Mouse (Mus musculus): ENCODE measurements around the gene Dpf3.
A peak's percentile ranks its signal among the peaks of the same experiment; 100 is the strongest.

Gene Dpf3

GRCm38 (mm10) chr12:83487476-83487991 lies at the start of gene Dpf3:
TSS of gene Dpf3 (minus strand) at chr12:83487716.
- DNase-seq (ENCODE audit: low spot score), result peak; percentile 99

- DNase-seq (ENCODE audit: low spot score), result no peak
These were observed 48.5 kb upstream of the Dpf3 start for GRCm38 (mm10) chr12:83536039-83536438.

GRCm38 (mm10) chr12:83535428-83535827 lies 47.9 kb upstream of the Dpf3 start:
- DNase-seq (ENCODE audit: low spot score), result no peak

DNA sequence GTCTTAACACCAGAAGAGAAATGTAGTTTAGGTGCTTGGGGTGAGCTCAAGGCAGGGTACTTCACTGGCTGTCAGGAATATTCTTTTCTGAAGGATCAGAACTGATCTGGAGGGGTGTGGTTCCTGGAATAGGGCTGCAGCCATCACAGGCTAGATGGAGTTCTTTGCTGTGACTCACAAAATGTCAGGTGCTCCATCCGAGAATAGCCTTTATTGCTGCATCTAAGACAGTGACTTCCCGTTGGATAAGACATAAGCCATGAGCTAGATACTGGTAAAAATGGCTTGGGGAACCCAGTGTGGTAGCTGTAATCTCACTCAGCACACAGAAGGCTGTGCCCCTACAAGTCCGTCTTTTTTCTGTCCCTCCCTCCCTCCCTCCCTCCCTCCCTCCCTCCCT lies 46.7 kb upstream of the Dpf3 start:
- DNase-seq (ENCODE audit: low spot score), result no peak

- DNase-seq (ENCODE audit: low spot score), result no peak
These were observed 45.5 kb upstream of the Dpf3 start for GRCm38 (mm10) chr12:83532966-83533365.

DNA sequence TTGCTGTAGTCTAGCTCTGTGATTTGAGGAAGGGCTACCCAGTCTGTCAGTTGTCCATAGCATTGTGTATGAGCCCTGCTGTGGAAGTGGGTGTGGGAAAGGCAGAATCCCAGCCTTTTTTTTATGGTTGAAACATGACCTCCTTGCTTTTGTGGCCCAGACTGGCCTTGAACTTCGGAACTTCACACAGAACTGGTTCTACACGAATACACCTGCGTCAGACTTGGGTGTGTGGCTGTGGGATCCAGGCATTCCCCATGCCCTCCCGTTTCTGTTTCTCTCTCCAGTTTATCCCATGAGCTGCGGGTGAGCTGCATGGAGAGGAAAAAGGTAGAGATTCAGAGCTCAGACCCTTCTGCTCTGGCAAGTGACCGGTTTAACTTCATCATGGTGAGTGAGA lies 44.5 kb upstream of the Dpf3 start:
- no peak for DNase-seq (ENCODE audit: low spot score)

GRCm38 (mm10) chr12:83528665-83529064 lies 41.1 kb upstream of the Dpf3 start:
- DNase-seq (ENCODE audit: low spot score), result no peak

DNA sequence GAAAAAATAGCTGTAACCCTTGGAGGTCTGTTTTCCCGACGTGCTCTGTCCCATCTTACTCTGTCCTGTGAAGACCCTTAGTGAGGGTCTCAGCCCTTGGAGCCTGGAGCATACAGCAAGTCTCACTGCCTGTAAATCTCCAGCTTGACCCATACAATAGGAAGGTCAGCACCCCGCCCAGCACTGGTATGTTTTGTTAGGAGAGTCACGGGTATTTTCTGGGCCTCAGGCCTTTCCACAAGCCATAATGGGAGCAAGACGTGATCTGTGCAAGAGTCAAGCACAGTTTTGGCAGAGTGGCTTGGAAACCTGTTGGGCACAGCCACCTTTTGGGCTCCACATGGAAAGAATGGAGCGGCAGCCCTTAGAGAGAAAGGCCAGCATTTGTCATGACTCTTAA lies 40.3 kb upstream of the Dpf3 start:
- no peak for DNase-seq (ENCODE audit: low spot score)

- DNase-seq (ENCODE audit: low spot score), result no peak
These were observed 38.5 kb upstream of the Dpf3 start for GRCm38 (mm10) chr12:83525822-83526544.

- no peak for DNase-seq (ENCODE audit: low spot score)
These were observed 36.8 kb upstream of the Dpf3 start for GRCm38 (mm10) chr12:83524329-83524728.

DNA sequence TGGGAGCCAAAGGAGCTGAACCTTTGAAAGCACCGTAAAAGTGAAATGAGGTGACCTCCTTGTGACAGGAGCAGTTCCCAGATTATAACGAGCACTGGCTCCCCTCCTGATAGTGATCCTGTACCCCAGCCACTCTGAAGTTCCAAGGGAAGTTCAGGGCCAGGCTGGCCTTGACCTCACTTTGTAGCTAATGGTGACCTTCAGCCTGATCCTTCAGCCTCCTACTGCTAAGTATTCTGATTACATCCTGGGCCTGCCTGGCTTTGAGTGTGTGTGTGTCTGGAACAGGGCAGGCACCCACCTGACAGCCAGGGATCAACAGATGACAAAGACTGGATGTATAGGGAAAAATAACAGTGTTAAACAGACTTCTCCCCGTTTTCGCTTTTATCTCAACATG lies 36.4 kb upstream of the Dpf3 start:
- DNase-seq (ENCODE audit: low spot score), result no peak

DNA sequence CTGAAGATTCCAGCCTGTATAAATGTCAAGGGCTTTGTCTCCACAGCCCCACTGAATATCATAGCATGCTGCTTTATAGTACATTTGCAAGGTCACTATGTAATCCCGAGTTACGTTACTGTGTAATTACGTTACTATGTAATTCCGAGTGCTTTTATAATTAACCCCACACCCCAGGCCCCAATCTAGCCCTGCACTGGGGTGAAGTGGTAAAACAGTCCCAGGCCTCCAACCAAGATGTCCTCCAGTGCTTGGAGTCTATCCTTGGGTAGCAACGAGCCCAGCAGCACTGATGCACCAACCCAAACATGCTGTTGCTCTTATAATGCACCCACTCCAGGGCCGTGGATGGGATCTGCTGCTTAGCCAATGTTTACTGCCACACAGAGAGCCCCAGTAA lies 35.5 kb upstream of the Dpf3 start:
- DNase-seq (ENCODE audit: low spot score), result no peak

DNA sequence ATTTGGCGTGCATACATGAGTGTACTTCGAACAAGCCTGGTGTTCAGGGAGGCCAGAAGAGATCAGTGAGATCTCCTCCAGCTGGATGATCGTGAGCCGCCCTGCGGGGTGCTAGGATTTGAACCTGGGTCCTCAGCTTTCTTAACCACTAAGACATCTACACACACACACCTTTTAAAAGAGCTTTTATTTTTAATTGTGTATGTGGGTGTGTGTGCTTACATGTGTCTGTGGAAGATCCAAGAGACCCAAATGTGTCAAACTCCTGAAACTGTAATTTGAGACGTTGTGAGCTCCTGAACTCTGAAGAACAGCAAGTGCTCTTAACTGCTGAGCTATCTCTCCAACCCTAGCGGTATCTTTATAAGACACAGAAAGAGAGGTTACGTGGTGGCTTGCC lies 33.6 kb upstream of the Dpf3 start:
- DNase-seq (ENCODE audit: low spot score), result no peak

GRCm38 (mm10) chr12:83520311-83520890 lies 32.9 kb upstream of the Dpf3 start, which contains the start of gene Dcaf4:
TSS of gene Dcaf4 (plus strand) at chr12:83520466.
- DNase-seq (ENCODE audit: low spot score), result peak; percentile 97

GRCm38 (mm10) chr12:83517580-83517979 lies 30.1 kb upstream of the Dpf3 start:
- no peak for DNase-seq (ENCODE audit: low spot score)

GRCm38 (mm10) chr12:83514216-83514615 lies 26.7 kb upstream of the Dpf3 start:
- DNase-seq (ENCODE audit: low spot score), result no peak

- no peak for DNase-seq (ENCODE audit: low spot score)
These were observed 25.7 kb upstream of the Dpf3 start for GRCm38 (mm10) chr12:83513185-83513584.

- DNase-seq (ENCODE audit: low spot score), result no peak
These were observed 25.3 kb upstream of the Dpf3 start for GRCm38 (mm10) chr12:83512783-83513182.

- no peak for DNase-seq (ENCODE audit: low spot score)
These were observed 23.1 kb upstream of the Dpf3 start for GRCm38 (mm10) chr12:83510586-83510985.

- no peak for DNase-seq (ENCODE audit: low spot score)
These were observed 19.0 kb upstream of the Dpf3 start for GRCm38 (mm10) chr12:83506543-83506942.

DNA sequence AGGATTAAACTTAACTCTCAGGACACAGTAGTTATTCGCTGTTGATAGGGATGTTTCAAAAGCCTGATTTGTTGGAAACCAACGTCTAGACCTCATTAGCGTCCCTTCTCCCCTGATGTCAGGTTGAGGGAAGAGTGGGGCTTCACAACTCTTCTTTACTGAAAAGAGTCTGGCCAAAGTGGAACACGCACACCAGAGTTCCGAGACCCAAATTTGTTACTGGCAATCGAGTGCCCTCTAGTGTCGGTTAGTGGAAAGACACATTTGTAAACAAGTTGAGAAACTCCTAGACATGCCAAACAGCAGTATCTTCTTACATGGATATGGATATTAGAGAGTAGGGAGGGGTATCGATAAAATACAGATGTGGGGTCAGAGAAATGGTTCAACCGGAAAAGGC lies 14.7 kb upstream of the Dpf3 start:
- DNase-seq (ENCODE audit: low spot score), result peak; percentile 55

GRCm38 (mm10) chr12:83499256-83499655 lies 11.7 kb upstream of the Dpf3 start:
- no peak for DNase-seq (ENCODE audit: low spot score)

DNA sequence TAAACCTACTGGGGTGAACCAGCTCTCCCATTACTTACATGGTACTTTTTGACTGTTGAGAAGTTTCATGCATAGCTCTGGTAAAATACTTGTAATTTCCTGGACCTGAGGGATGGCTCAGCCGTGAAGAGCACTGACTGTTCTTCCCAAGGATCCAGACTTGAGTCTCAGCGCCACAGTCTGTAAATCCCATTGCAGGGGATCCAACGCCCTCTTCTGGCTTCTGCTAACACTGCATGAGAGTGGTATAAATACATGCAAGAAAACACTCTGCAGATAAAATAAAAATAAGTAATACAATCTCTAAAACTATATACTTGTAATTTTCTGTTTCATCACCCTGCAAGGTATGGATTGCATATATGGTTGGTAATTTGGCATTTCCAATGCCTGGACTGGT lies 10.4 kb upstream of the Dpf3 start:
- no peak for DNase-seq (ENCODE audit: low spot score)

DNA sequence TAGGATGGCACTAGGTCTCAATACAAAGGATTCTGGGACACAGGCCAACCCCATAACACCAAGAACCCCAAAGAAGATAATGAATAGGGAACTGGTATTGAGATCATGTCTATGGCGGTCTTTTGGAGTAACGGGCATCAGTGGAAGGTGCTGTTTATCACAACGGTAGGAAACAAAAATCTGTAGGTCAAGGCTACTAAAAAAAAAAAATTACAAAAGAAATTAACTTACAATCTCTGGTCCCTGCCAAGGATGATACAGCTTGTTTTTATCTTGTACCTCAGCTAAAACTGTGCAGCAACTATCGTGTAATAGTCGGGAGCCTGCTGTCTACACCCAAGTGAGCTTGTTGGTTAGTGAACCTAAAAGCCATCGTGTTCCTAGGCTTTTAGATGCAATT lies 9.2 kb upstream of the Dpf3 start:
- no peak for DNase-seq (ENCODE audit: low spot score)
